Mouse (Mus musculus) olfactory bulb, adult 2 months (tissue): Measurements from ENCODE around the gene Parm1. TPM values are rescaled to one million over a fixed set of nuclear protein-coding genes. Genes with fewer than 3 reads are reported as not detected.
A peak's percentile ranks its signal among the peaks of the same experiment; 100 is the strongest.

Source experiments
- H3K27ac ChIP-seq: fragments of 200-500 bp; 2 replicates; pipeline ENCODE4 v1.5.1; 2012; ENCODE audit warnings: low read depth, low read length; ENCODE audit not compliant: insufficient read depth
- H3K4me1 ChIP-seq: fragments of 200-500 bp; 2 replicates; pipeline ENCODE4 v1.6.1; 2012; ENCODE audit warnings: low read length; ENCODE audit not compliant: control insufficient read depth, insufficient read depth
- H3K4me3 ChIP-seq: fragments of 200-500 bp; 2 replicates; pipeline ENCODE4 v1.5.1; 2012; ENCODE audit warnings: mild to moderate bottlenecking, low read depth, low read length, moderate library complexity; ENCODE audit not compliant: insufficient read depth
- CTCF ChIP-seq: fragments of 200-500 bp; IDR thresholded peaks from 2 replicates; pipeline ENCODE4 v1.5.1; 2012; ENCODE audit warnings: low read depth, mild to moderate bottlenecking, low read length, moderate library complexity; ENCODE audit not compliant: insufficient read depth
- POLR2A ChIP-seq: fragments of 200-500 bp; IDR thresholded peaks from 2 replicates; pipeline ENCODE4 v1.6.1; 2012; ENCODE audit warnings: mild to moderate bottlenecking, low read depth, low read length, moderate library complexity; ENCODE audit not compliant: insufficient read depth
- WGBS: fragments of 180-500 bp; shearing (Covaris S2); methylation state at CpG from one replicate; pipeline ENCODE4 v1.1.7; 2018; 5-methylcytosine and 5-hydroxymethylcytosine counted together
- polyA plus RNA-seq: library from polyadenylated mRNA; stranded (reverse); fragments of >200 nt; gene quantifications from 2 replicates; pipeline ENCODE4 v1.2.4, GENCODE M21; 2012; ENCODE audit warnings: low replicate concordance; ENCODE audit not compliant: missing spikeins, insufficient read depth, insufficient read length

The Parm1 gene
- polyA plus RNA-seq, 1 experiment, result not detected

DNA sequence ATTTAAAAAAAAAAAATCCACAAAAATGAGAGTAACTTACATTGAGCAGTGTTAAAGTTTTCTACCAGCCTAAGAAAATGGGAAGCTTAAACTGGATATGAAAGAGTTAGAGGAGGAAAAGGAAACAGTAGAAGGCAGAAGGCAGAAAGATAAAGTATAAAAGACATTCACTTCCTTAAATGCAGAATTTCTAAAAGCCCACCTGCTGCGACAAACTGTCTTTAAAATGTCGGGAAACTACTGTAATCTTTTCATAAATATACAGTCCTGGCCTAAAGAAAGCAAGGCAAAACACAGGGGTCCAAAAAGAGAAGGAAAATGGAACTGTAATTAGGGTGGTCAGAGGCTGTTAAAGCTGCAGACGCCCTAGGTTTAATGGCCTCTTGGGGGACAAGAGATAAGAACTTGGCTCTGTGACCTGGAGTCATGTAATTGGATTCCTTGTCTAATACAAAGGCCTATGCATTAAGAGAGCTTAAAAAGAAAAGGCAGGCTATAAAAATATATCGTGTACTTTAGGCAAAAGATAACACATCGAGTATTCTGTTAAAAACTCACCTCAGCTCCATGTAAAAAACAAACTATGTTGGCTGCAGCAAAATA, 13.0 kb upstream of the Parm1 start:
- 70% methylated on average over 5 of the region's 5 CpGs for WGBS
- H3K27ac ChIP-seq, result no peak overlapping the region
- no peak overlapping the region for H3K4me3 ChIP-seq
- TF ChIP-seq CTCF (no peak), POLR2A (no peak)
- H3K4me1 ChIP-seq, result no peaks in the 10 kb centered on the region

DNA sequence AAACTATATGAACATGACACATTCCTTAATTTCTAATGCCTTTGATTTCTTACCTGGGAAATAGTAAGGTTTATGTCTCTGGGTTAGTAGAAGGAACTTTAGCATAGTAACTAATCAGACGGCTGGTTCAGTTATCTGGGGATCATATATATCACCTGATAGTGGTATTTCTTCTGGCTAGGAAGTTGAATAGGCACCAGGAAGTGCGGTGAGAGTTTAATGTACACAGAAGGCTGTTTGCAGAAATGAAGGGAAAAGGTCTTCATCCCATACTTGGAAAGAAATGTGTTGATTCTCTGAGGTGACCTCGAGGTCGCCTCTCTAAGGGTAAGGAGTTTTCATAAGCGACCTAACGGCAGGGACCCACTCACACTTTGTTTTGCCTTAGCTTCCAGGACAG, 338 bp upstream of the Parm1 start:
- TF ChIP-seq POLR2A (no peak), CTCF (no peak)
- peaks cover 13% of the 10 kb centered on the region for H3K4me1 ChIP-seq
- H3K27ac ChIP-seq, result no peak overlapping the region
- H3K4me3 ChIP-seq, result no peak overlapping the region
- WGBS, result 28% methylated on average over 6 of the region's 6 CpGs

DNA sequence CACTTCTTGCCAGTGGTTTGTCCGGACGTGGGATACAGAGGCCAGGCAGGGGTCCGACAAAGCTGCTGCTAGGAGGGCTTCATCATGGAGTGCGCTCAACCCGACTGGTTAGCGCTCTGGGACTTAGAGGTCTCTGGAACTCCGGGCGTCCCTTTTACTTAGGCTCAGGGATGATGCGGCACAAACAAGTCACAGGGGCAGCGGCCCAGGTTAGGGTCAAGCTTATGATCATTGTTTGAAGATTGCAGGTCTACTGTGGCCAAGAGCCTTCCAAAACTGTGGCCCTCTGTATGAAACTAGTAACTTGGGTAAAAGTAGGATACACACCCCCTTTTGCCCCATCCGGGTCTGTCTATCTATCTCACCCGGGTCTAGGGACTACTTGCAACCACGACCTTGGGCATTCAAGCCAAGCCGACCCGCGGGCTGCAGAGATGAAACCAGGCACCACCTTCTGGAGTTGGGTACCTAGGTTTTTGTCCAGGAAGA, 931 bp downstream of the Parm1 start:
- WGBS, result 2% methylated on average over 16 of the region's 16 CpGs
- no peak for TF ChIP-seq CTCF
- no peak for TF ChIP-seq POLR2A
- no peak overlapping the region for H3K27ac ChIP-seq
- H3K4me3 ChIP-seq, result peak overlapping the region; percentile 63
- peaks cover 13% of the 10 kb centered on the region for H3K4me1 ChIP-seq

DNA sequence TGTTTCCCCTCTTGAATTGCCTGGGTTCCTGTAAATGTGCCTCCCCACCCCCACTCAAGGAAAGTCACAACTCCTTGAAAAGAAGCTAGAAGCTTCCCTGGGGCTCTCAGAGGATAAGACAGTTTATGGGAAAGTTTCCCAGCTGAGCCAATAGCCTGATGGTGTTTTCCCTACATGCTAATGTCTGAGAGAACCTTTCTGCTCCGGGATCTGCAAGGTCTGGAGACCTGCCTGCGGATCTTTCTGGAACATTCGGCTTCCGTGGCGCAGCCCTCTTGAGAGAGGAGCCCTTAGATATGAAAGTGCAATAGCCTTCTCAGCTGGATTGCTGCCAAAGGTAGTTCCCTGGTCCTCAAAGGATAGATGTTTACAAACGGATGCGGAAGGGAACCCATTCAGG, 1.5 kb downstream of the Parm1 start:
- Histone ChIP-seq H3K4me1 (peaks cover 13% of the 10 kb centered on the region), H3K27ac (no peak overlapping the region), H3K4me3 (peak overlapping the region; percentile 63; the same call in 1 of the 2 replicates)
- 9% methylated on average over 7 of the region's 7 CpGs for WGBS
- no peak for TF ChIP-seq CTCF
- no peak for TF ChIP-seq POLR2A

DNA sequence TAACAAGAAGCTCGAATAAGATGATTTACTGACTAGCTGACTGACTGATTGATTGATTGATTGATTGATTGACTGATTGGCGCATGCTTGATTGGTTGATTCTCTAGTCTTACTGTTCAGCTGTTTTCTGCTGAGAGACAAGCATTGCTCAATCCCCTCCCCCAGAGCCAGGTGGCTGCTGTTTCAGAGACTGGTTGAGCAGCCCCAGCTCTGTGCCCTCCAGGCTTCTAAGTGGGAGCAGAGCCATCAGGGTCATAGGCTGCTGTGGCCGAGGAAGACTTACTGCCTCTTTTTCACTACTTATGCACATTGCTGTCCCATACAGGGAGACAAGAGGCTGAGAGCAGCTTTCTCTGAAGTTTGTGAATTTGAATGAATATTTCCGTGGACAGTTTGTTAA, 2.1 kb downstream of the Parm1 start:
- no peak for TF ChIP-seq POLR2A
- no peak for TF ChIP-seq CTCF
- H3K27ac ChIP-seq, result no peak overlapping the region
- H3K4me3 ChIP-seq, result no peak overlapping the region
- H3K4me1 ChIP-seq, result peaks cover 13% of the 10 kb centered on the region
- WGBS, result 47% methylated on average over 4 of the region's 4 CpGs

DNA sequence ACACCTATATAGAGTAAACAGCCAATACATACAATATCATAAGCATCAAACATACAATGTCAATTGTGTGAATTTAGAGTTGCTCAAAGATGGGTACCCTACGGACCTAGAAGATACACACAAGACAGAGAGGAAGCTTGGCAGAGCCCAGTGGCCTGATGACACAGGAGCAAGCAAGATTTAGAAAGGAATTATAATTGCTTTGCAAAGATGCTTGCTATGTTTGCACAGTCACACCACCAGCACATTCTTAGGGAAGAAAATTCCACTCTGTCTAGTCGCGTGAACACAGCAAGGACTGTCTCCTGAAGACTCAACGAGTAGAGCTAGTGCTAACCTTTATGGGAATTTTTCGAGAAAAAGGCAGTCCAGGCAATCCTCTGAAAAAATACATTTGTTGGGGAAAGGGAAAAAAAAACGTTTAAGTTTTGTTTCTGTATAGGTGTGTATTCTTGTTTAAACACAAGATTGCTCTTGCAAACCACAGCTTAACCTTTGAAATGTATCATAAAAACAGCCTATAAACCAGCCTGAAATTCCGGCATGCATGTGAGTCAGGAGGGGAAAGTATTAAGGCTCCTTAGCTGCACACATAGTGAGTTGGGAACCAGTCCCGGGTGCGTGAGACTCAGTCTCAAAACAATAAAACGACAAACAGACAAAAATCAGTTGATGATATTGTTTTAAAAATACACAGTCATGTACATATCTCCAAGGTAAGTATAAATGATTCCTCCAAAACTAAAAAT, 15.5 kb downstream of the Parm1 start:
- H3K4me3 ChIP-seq, result no peak overlapping the region
- TF ChIP-seq CTCF, result no peak
- no peak for TF ChIP-seq POLR2A
- 87% methylated on average over 10 of the region's 10 CpGs for WGBS
- H3K4me1 ChIP-seq, result no peaks in the 10 kb centered on the region
- no peak overlapping the region for H3K27ac ChIP-seq

DNA sequence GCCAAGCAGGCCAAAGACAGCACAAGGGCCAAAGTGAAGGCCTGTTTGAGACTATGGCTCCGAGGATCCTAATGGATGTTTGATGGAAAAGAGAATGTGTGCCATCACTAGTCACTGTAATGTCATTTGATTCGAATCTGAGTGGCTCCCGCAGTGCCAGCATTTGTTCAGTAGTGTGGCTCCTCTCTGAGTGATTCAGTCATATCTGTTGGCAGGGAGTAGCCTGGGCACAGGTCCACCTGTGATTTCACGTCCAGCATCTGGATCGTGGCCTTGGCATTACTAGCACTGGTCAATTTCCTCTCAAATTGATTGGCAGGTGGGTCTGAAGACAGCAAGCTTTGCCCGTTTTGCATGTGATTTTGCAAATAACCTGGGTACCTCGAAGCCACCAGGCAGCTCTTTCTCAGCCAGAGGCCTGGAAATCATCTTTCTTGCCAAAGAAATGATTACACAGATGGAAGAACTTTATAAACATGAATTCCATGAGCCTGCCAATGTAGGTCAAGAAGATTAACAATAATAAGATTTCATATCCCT, 41.7 kb downstream of the Parm1 start:
- Histone ChIP-seq H3K27ac (no peak overlapping the region), H3K4me3 (no peak overlapping the region), H3K4me1 (no peaks in the 10 kb centered on the region)
- 82% methylated on average over 7 of the region's 7 CpGs for WGBS
- TF ChIP-seq CTCF (no peak), POLR2A (no peak)

DNA sequence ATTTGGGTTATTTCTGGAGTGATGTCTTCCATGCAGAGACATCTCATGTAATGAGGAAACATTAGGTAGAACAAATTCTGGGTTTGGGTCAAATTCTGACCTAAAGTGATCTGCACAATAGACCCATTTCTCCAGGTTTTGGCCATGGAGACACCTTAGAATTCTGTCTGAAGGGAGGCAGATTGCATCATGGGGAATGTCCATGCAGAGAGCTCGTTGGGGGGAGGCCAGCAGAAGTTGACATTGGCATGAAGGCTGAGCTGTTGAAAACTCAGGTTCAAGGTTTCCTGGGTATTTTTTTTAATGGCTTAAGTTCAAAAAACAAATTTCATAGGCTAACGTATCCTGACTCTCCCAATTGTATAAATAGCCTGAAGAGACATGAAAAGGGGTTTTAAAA, 42.3 kb downstream of the Parm1 start:
- TF ChIP-seq CTCF (no peak), POLR2A (no peak)
- no peak overlapping the region for H3K4me3 ChIP-seq
- no peak overlapping the region for H3K27ac ChIP-seq
- no peaks in the 10 kb centered on the region for H3K4me1 ChIP-seq
- WGBS, result 77% methylated on average over 2 of the region's 2 CpGs

DNA sequence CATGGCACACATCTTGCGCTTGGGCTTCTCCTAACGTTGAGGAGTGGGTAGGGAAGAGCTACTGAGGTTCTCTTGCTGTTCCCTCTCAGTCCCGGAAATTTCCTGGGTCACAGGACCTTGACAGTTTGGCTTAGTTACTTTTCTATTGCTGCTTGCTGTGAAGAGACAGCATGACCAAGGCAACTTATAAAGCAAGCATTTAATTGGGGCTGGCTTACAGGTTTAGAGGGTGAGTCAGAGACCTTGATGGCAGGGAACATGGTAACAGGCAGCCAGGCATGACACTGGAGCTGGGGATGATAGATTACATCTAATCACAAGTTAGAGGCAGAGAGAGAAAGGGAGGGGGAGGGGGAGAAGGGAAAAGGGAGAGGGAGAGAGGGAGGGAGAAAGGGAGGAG, 44.0 kb downstream of the Parm1 start:
- Histone ChIP-seq H3K4me1 (no peaks in the 10 kb centered on the region), H3K4me3 (no peak overlapping the region), H3K27ac (no peak overlapping the region)
- TF ChIP-seq POLR2A (no peak), CTCF (no peak)
- WGBS, result 86% methylated on average over 3 of the region's 3 CpGs
